Comparison of ENCODE assay signal across 9 mouse cellular contexts in the genomic region with DNA sequence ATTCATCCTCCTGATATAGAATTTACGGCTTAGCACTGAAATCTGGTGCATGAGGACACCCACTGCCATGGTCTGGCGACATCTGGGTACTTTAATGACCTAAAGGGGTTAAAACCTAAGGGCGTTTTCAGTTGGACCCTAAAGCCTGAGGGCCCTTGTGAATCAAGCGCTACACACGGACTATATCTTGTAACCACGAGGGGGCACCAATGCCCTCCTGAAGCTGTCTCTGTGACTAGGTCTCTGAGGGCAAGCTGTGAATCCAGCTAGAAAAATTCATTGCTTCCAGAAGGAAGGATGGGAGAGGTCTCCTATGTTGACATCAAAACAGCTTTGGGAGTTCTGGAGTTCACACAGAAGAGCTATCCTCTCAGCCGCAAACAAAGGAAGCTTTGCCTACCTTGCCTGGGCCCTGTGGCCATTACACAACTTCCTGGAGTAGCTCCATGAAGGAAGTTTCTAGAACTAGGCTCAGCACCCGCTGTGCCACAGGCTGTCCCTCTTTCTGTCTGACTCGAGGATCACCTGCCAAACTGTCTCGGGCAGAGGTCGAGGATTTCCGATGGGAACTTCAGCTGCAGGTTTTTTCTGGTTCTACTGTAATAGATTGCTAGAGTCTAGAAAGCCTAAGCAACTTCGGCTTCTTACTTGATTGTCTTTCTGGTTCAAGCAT. TPM values are rescaled to one million over a fixed set of nuclear protein-coding genes. Genes with fewer than 3 reads are reported as not detected.
DNase-seq lines count a peak whose midpoint lies in the region; ATAC-seq and TF ChIP-seq lines count a peak whose summit lies in the region.
"Had no signal": no experiment of that assay in that cellular context is flagged by ENCODE, and none has a peak within 500 bp of the region (broad histone marks: within the 10 kb centered on the region; RNA-seq: fewer than 3 reads in every experiment).

No protein-coding gene starts in this region.

- DNase-seq in heart, adult 2 months: no peak
- DNase-seq in heart, adult 8-10 months (ENCODE audit: low spot score): no peak
- peak; percentile 57 for DNase-seq in testis, postnatal 10 days (ENCODE audit: low spot score)
- DNase-seq in testis, postnatal 14 days (ENCODE audit: low spot score): no peak
- DNase-seq in brain, adult 2 months (ENCODE audit: low read depth, low spot score): peak; percentile 65
- peak; percentile 81 for DNase-seq in lung, postnatal 36 days
- DNase-seq in spleen, postnatal 4 days (ENCODE audit: low spot score in 2 of 2): no peak

- no peak for TF ChIP-seq EP300 in heart, adult 2 months (IDR thresholded peaks at IDR 0.05; ENCODE audit: insufficient read depth, low read depth, low read length)

- H3K9me3 ChIP-seq in intestine, embryonic 15.5 days: no peaks in the 10 kb centered on the region
- H3K9me3 ChIP-seq: midbrain, embryonic 12.5 days had no signal

- WGBS in heart, adult 2 months: 45% methylated on average over 13 of the region's 13 CpGs
- 54% methylated on average over 13 of the region's 13 CpGs for WGBS in intestine, embryonic 15.5 days

- no peak overlapping the region for H3K4me2 ChIP-seq in intestine, embryonic 15.5 days (replicated peaks)
- H3K4me2 ChIP-seq: midbrain, embryonic 12.5 days had no signal

- no peaks in the 10 kb centered on the region for H3K36me3 ChIP-seq in heart, adult 2 months (ENCODE audit: control insufficient read depth, insufficient read depth, low read length)
- H3K36me3 ChIP-seq in intestine, embryonic 15.5 days: no peaks in the 10 kb centered on the region
- H3K36me3 ChIP-seq: midbrain, embryonic 12.5 days had no signal

- H3K4me1 ChIP-seq in heart, adult 2 months (ENCODE audit: control insufficient read depth, insufficient read depth, low read length): peaks cover 5% of the 10 kb centered on the region; the same call in 1 of the 2 replicates
- 0 out of 2 replicates have a peak, but pooled peaks cover 18% of the 10 kb centered on the region for H3K4me1 ChIP-seq in intestine, embryonic 15.5 days (replicated peaks)

- no peak overlapping the region for H3K9ac ChIP-seq in heart, adult 2 months (ENCODE audit: low read depth, low read length)
- H3K9ac ChIP-seq in intestine, embryonic 15.5 days: no peak overlapping the region
- H3K9ac ChIP-seq: midbrain, embryonic 12.5 days had no signal

- peak; percentile 69 for TF ChIP-seq CTCF in heart, adult 2 months (IDR thresholded peaks at IDR 0.05)

- no peak for TF ChIP-seq POLR2A in heart, adult 2 months (IDR thresholded peaks at IDR 0.05; ENCODE audit: insufficient read depth, low read depth, low read length)

- intact Hi-C loops in heart, adult 2 months (cut with DNase I): loop anchor here (2.0 to 10.0 kb wide), 3 partner anchors 775 to 1022 kb away; no protein-coding TSS in a partner anchor

- H3K27me3 ChIP-seq in heart, adult 2 months (ENCODE audit: control insufficient read depth, insufficient read depth, low read length): no peaks in the 10 kb centered on the region
- H3K27me3 ChIP-seq in intestine, embryonic 15.5 days (replicated peaks): no peaks in the 10 kb centered on the region
- H3K27me3 ChIP-seq: midbrain, embryonic 12.5 days had no signal

- no peaks in the 10 kb centered on the region for H3K79me2 ChIP-seq in heart, adult 2 months (replicated peaks; ENCODE audit: control insufficient read depth, insufficient read depth, low read length)

- ATAC-seq in intestine, embryonic 15.5 days: 0 out of 2 replicates have a peak, but pooled peaks have one; percentile 24

- no peak overlapping the region for H3K4me3 ChIP-seq in heart, adult 2 months
- H3K4me3 ChIP-seq in intestine, embryonic 15.5 days (replicated peaks): no peak overlapping the region
- H3K4me3 ChIP-seq: midbrain, embryonic 12.5 days had no signal

- H3K27ac ChIP-seq in heart, adult 2 months: no peak overlapping the region
- no peak overlapping the region for H3K27ac ChIP-seq in intestine, embryonic 15.5 days
- H3K27ac ChIP-seq: midbrain, embryonic 12.5 days had no signal

RNA-seq across cellular contexts. Expression of a gene that starts 34.4 kb away (rescaled TPM):
- under 1 TPM; 0.07 to 0.18 TPM for total RNA-seq in heart, adult 2 months (2021)
- polyA plus RNA-seq in heart, adult 2 months (2012; rRNA removed): 0.09 and 0.92 TPM in 2 replicates
- under 1 TPM; 0.34 to 0.63 (median 0.41) TPM for total RNA-seq in heart, adult 8-10 months (2022)
- polyA plus RNA-seq in intestine, embryonic 15.5 days (2015; fragmentation: Nextera tagmentation; extraction: Ambion mirVana): 80.6 and 81.8 TPM in 2 replicates

RNA-seq across cellular contexts. Expression of a gene that starts 49.3 kb away (rescaled TPM):
- 100 to 1,000 TPM in 1 of 2 experiments, 10 to 100 TPM in 1; 63.0 to 112 TPM for total RNA-seq in heart, adult 2 months (2021)
- polyA plus RNA-seq in heart, adult 2 months (2012; rRNA removed): 40.7 and 61.8 TPM in 2 replicates
- total RNA-seq in heart, adult 8-10 months (2022): 100 to 1,000 TPM in 1 of 4 experiments, 10 to 100 TPM in 3; 51.0 to 123 (median 71.2) TPM
- 23.5 and 24.0 TPM in 2 replicates for polyA plus RNA-seq in intestine, embryonic 15.5 days (2015; fragmentation: Nextera tagmentation; extraction: Ambion mirVana)

Comparison
In these comparisons a context has a peak if more than half of its experiments do, and no peak if none do; other contexts are left out.
1. DNase-seq: peak in testis, postnatal 10 days (single experiment), brain, adult 2 months (single experiment) and lung, postnatal 36 days (single experiment); none in heart, adult 2 months (0 of 2), heart, adult 8-10 months (single experiment), testis, postnatal 14 days (single experiment) and spleen, postnatal 4 days (0 of 2).